Mouse (Mus musculus): ENCODE data around the gene Vdac2. TPM values are rescaled to one million over a fixed set of nuclear protein-coding genes. Genes with fewer than 3 reads are reported as not detected.

The Vdac2 gene
- polyA plus RNA-seq (2016; fragmentation: Nextera tagmentation; extraction: Ambion mirVana) = 301 and 316 TPM in 2 replicates

DNA sequence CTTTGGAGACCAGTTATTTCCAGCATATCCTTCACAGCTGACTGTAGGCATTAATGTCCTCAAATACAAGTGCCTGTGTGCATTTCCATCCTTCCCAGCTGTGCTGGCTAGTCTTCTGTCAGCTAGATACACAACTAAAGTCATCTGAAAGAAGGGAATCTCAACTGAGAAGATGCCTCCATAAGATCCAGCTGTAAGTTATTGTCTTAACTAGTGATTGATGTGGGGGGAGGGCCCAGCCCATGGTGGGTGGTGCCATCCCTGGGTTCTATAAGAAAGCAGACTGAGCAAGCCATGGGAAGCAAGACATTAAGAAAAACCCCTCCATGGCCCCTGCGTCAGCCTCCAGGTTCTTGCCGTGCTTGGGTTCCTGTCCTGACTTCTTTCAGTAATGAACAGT lies at the start of gene Vdac2:
Vdac2 (plus strand) TSS at position 301 of the 400 bp plus-strand sequence.
- no peak within 1 kb of the TSS for H3K4me3 ChIP-seq
- no peaks in the 10 kb centered on the region for H3K36me3 ChIP-seq
- H3K4me1 ChIP-seq = peaks cover 7% of the 10 kb centered on the region; the same call in 1 of the 2 replicates
- no peaks in the 10 kb centered on the region for H3K27me3 ChIP-seq (ENCODE audit: low read depth, poor library complexity, severe bottlenecking)
- DNase-seq (ENCODE audit: low spot score) = no peak
- no peak within 1 kb of the TSS for H3K27ac ChIP-seq
- H3K9me3 ChIP-seq (replicated peaks) = no peaks in the 10 kb centered on the region
- 81% methylated on average over 2 of the region's 2 CpGs for WGBS

- H3K4me1 ChIP-seq = peaks cover 5% of the 10 kb centered on the region
- DNase-seq (ENCODE audit: low spot score) = no peak
- H3K4me3 ChIP-seq = no peak overlapping the region
- H3K27ac ChIP-seq = no peak overlapping the region
- no peaks in the 10 kb centered on the region for H3K9me3 ChIP-seq (replicated peaks)
- H3K36me3 ChIP-seq = peaks cover 56% of the 10 kb centered on the region
- WGBS = 91% methylated on average over 4 of the region's 4 CpGs
- H3K27me3 ChIP-seq (ENCODE audit: low read depth, poor library complexity, severe bottlenecking) = no peaks in the 10 kb centered on the region
Measured at GRCm38 (mm10) chr14:21776201-21776600, 48.8 kb upstream of the Vdac2 start.

DNA sequence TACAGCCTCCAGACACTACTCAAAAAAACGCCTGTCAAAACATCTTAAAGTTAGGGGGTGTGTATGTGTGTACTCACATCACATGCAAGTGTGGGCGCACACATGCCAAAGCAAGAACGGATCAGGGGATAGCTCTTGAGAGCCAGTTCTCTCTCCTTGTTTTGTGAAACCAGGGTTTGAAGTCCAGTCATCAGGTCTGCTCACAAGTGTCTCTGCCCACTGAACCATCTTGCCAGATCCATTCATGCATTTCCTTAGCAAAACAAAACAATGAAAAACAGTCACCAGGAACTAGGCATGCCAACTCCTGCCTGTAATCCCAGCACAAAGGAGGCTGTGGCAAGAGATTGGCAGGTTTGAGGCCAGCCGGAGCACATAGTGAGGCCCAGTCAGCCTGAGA lies 38.5 kb upstream of the Vdac2 start:
- 93% methylated on average over 4 of the region's 4 CpGs for WGBS
- H3K36me3 ChIP-seq = peaks cover 56% of the 10 kb centered on the region

DNA sequence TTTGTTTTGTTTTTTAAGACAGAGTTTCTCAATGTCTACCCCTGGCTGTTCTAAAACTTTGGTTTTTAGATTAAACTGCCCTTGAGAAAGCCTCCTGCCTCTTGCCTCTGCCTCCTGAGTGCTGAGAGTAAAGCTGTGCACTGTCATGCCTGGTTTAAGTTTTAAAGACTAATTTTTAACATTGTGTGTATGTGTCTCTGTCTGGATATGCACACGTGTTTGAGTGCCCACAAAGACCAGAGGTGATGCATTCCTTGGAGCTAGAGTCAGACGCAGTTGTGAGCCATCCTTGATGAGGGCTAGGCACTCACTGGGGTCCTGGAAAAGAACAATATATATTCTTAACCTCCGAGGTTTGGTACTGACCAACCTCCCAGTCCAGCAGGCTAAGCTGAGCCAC lies 37.7 kb upstream of the Vdac2 start:
- Histone ChIP-seq H3K4me1 (no peaks in the 10 kb centered on the region), H3K9me3 (replicated peaks) (no peaks in the 10 kb centered on the region), H3K4me3 (no peak overlapping the region), H3K27ac (no peak overlapping the region), H3K36me3 (peaks cover 53% of the 10 kb centered on the region), H3K27me3 (ENCODE audit: low read depth, poor library complexity, severe bottlenecking) (no peaks in the 10 kb centered on the region)
- WGBS = 92% methylated on average over 3 of the region's 3 CpGs
- DNase-seq (ENCODE audit: low spot score) = no peak

More for the DNA sequence above, 38.5 kb upstream of the Vdac2 start:
- Histone ChIP-seq H3K9me3 (replicated peaks) (no peaks in the 10 kb centered on the region), H3K27ac (no peak overlapping the region), H3K4me3 (no peak overlapping the region), H3K4me1 (no peaks in the 10 kb centered on the region), H3K27me3 (ENCODE audit: low read depth, poor library complexity, severe bottlenecking) (no peaks in the 10 kb centered on the region)
- DNase-seq (ENCODE audit: low spot score) = no peak

GRCm38 (mm10) chr14:21788121-21788520 lies 36.9 kb upstream of the Vdac2 start:
- peaks cover 59% of the 10 kb centered on the region for H3K36me3 ChIP-seq
- H3K27me3 ChIP-seq (ENCODE audit: low read depth, poor library complexity, severe bottlenecking) = no peaks in the 10 kb centered on the region
- H3K9me3 ChIP-seq (replicated peaks) = no peaks in the 10 kb centered on the region
- no peak overlapping the region for H3K27ac ChIP-seq
- 93% methylated on average over 5 of the region's 5 CpGs for WGBS
- no peak for DNase-seq (ENCODE audit: low spot score)
- no peaks in the 10 kb centered on the region for H3K4me1 ChIP-seq
- no peak overlapping the region for H3K4me3 ChIP-seq

DNA sequence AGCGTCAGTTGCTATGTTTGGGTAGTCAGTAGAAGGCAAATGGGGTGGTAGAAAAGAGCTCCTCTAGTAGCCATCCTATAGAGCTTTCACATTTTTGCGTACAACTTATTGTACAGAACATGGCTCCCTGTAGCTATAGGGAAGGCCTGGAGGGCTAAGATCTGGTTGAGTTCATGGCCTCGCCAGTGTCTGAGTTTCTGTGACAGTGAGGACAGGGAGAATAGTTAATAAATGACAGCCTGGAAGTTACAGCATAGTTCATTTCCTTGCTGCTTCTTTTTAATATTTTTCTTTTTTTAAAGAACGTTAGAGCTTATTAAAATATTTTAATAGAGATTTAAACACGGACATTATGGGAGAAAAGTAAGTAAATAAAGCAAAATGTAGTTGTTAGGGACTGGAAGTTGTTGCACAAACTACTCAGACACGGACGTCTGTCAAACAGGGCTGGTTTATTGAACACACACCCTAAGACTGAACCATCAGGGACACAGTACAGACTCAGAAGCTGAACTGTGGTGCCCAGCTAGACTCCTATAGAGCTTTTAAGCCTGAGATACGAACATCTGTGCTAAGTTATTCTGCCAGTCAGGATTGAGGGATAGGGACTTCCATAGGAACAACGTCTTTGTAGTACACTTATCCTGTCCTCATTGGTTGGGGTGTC lies 34.3 kb upstream of the Vdac2 start:
- WGBS = 92% methylated on average over 9 of the region's 9 CpGs
- no peaks in the 10 kb centered on the region for H3K9me3 ChIP-seq (replicated peaks)
- no peak overlapping the region for H3K4me3 ChIP-seq
- H3K27me3 ChIP-seq (ENCODE audit: low read depth, poor library complexity, severe bottlenecking) = no peaks in the 10 kb centered on the region
- H3K27ac ChIP-seq = no peak overlapping the region
- peaks cover 19% of the 10 kb centered on the region; the same call in 1 of the 2 replicates for H3K4me1 ChIP-seq
- DNase-seq (ENCODE audit: low spot score) = no peak
- H3K36me3 ChIP-seq = peaks cover 44% of the 10 kb centered on the region

- no peak for DNase-seq (ENCODE audit: low spot score)
- WGBS = 94% methylated on average over 4 of the region's 4 CpGs
- peaks cover 40% of the 10 kb centered on the region for H3K36me3 ChIP-seq
Measured at GRCm38 (mm10) chr14:21791722-21792121, 33.3 kb upstream of the Vdac2 start.

GRCm38 (mm10) chr14:21792250-21792649 lies 32.8 kb upstream of the Vdac2 start:
- Histone ChIP-seq H3K4me3 (no peak overlapping the region), H3K27me3 (ENCODE audit: low read depth, poor library complexity, severe bottlenecking) (no peaks in the 10 kb centered on the region), H3K9me3 (replicated peaks) (no peaks in the 10 kb centered on the region), H3K27ac (no peak overlapping the region), H3K4me1 (peaks cover 19% of the 10 kb centered on the region; the same call in 1 of the 2 replicates), H3K36me3 (peaks cover 39% of the 10 kb centered on the region)
- no peak for DNase-seq (ENCODE audit: low spot score)
- 94% methylated on average over 6 of the region's 6 CpGs for WGBS

More at GRCm38 (mm10) chr14:21791722-21792121, 33.3 kb upstream of the Vdac2 start:
- Histone ChIP-seq H3K4me3 (no peak overlapping the region), H3K27ac (no peak overlapping the region), H3K9me3 (replicated peaks) (no peaks in the 10 kb centered on the region), H3K27me3 (ENCODE audit: low read depth, poor library complexity, severe bottlenecking) (no peaks in the 10 kb centered on the region), H3K4me1 (peaks cover 19% of the 10 kb centered on the region; the same call in 1 of the 2 replicates)

DNA sequence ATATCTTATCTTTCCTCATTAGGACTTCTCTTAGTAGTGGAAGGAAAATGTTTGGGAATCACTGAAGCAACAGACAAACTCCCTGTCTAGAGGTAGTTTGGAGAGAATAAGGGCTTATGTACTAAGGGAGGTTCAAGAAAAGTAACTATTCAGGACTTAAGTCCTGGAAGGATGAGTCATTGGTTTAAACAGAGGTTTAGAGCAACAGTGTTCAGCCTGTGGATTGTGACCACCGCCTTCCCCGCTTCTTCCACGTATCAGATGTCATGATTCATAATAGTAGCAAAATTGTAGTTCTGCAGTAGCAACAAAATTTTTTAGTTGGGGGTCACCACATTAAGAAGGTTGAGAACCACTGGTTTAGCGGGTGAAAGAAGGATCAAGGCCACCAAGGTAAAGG lies 24.4 kb upstream of the Vdac2 start:
- no peak for DNase-seq (ENCODE audit: low spot score)
- no peak overlapping the region for H3K4me3 ChIP-seq
- peaks cover 4% of the 10 kb centered on the region for H3K36me3 ChIP-seq
- no peaks in the 10 kb centered on the region for H3K9me3 ChIP-seq (replicated peaks)
- no peaks in the 10 kb centered on the region for H3K27me3 ChIP-seq (ENCODE audit: low read depth, poor library complexity, severe bottlenecking)
- 97% methylated on average over 4 of the region's 4 CpGs for WGBS
- no peak overlapping the region for H3K27ac ChIP-seq
- no peaks in the 10 kb centered on the region for H3K4me1 ChIP-seq

DNA sequence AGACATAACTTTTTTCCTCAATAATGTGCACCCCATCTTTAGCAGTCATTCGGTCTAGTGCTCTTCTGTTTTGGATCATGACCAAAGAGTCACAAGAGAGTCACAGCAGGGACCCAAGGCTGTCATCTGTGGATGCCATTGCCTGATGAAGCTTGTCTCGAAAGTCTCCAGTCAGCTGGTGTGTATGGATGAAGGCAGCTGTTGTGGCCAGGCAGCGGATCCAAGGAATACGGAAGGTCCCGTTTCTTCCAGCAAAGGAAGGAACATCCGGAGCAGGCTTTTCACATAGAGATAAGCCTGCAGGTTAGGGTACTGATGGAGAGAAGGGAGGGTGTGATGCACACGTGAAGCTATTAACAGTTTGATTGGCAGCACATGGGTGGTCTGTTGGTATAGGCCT lies 23.4 kb upstream of the Vdac2 start:
- H3K27me3 ChIP-seq (ENCODE audit: low read depth, poor library complexity, severe bottlenecking) = no peaks in the 10 kb centered on the region
- no peak for DNase-seq (ENCODE audit: low spot score)
- H3K27ac ChIP-seq = no peak overlapping the region
- peaks cover 4% of the 10 kb centered on the region for H3K36me3 ChIP-seq
- no peaks in the 10 kb centered on the region for H3K4me1 ChIP-seq
- 88% methylated on average over 7 of the region's 7 CpGs for WGBS
- no peak overlapping the region for H3K4me3 ChIP-seq
- H3K9me3 ChIP-seq (replicated peaks) = no peaks in the 10 kb centered on the region

- no peaks in the 10 kb centered on the region for H3K27me3 ChIP-seq (ENCODE audit: low read depth, poor library complexity, severe bottlenecking)
- WGBS = 97% methylated on average over 6 of the region's 6 CpGs
- H3K9me3 ChIP-seq (replicated peaks) = no peaks in the 10 kb centered on the region
- no peaks in the 10 kb centered on the region for H3K4me1 ChIP-seq
- peaks cover 4% of the 10 kb centered on the region for H3K36me3 ChIP-seq
- no peak overlapping the region for H3K27ac ChIP-seq
- H3K4me3 ChIP-seq = no peak overlapping the region
- DNase-seq (ENCODE audit: low spot score) = no peak
Measured at GRCm38 (mm10) chr14:21802543-21803206, 22.4 kb upstream of the Vdac2 start.

DNA sequence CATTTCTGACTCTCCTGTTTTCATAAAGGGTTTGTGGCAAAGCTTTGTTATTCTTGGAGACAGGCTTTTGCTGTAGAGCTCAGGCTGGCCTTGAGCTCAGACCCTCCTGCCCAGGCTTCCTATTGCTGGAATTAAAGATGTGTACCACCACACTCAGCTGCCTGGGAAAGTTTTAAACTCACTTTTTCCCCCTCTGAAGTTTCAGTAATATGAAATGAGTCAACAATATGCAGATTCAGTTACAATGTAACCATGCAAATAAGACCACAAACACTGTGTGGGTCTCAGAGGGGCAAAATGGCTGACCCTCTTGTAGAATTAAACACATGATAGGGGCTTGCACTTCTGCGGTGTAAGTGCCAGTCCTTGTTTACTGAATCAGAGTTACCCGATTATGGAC lies 18.8 kb upstream of the Vdac2 start:
- no peak overlapping the region for H3K27ac ChIP-seq
- H3K9me3 ChIP-seq (replicated peaks) = no peaks in the 10 kb centered on the region
- peaks cover 4% of the 10 kb centered on the region for H3K36me3 ChIP-seq
- H3K4me1 ChIP-seq = no peaks in the 10 kb centered on the region
- H3K4me3 ChIP-seq = no peak overlapping the region
- DNase-seq (ENCODE audit: low spot score) = no peak
- no peaks in the 10 kb centered on the region for H3K27me3 ChIP-seq (ENCODE audit: low read depth, poor library complexity, severe bottlenecking)
- 93% methylated on average over 2 of the region's 2 CpGs for WGBS

DNA sequence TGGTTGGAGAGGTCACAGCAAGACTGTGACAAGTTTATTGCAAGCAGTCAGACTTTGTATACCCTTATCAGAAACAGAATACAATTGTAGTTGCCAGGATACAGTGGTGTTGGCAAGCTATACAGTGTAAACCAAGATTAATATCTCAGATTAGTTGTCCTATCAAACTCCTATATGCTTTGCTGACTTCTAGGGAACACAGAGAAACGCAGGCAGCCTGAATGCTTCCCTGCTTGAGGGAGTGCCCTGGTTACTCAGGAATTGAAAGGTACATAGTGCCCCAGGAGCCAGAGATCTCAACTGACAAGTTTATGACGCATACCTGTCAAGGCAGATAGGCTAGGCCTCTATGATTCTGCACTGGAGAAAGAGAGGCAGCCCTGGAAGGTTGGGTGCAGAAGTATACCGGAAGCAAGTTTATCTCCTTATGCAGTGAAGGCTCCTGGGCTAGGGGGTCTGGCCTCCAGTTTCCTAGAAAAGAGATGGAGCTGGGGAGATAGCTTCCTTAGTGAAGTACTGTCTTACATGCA lies 18.3 kb upstream of the Vdac2 start:
- Histone ChIP-seq H3K27ac (no peak overlapping the region), H3K36me3 (peaks cover 4% of the 10 kb centered on the region), H3K4me1 (no peaks in the 10 kb centered on the region), H3K9me3 (replicated peaks) (no peaks in the 10 kb centered on the region), H3K27me3 (ENCODE audit: low read depth, poor library complexity, severe bottlenecking) (no peaks in the 10 kb centered on the region), H3K4me3 (no peak overlapping the region)
- WGBS = 88% methylated on average over 3 of the region's 3 CpGs
- DNase-seq (ENCODE audit: low spot score) = no peak
